Mouse (Mus musculus) colon, adult 2 months (tissue): ENCODE data around the gene Tcf3. TPM values are rescaled to one million over a fixed set of nuclear protein-coding genes. Genes with fewer than 3 reads are reported as not detected.

Experiments used
- polyA plus RNA-seq: library from polyadenylated mRNA; depleted of rRNA; stranded (reverse); fragments of >200 nt; gene quantifications from 2 replicates; pipeline ENCODE4 v1.2.3, GENCODE M21; 2012; rRNA removed

Gene Tcf3
- 84.9 and 86.2 TPM in 2 replicates for polyA plus RNA-seq

GRCm38 (mm10) chr10:80433513-80434232, at the start of gene Tcf3:
Gene Tcf3 (minus strand): TSS chr10:80433647.

GRCm38 (mm10) chr10:80406684-80407501, 26.6 kb downstream of the Tcf3 start, which contains the start of gene Uqcr11:
Gene Uqcr11 (minus strand): TSS chr10:80406830.

GRCm38 (mm10) chr10:80399191-80399972, 34.1 kb downstream of the Tcf3 start, which contains the start of gene Mbd3:
Gene Mbd3 (minus strand): TSS chr10:80399550.

GRCm38 (mm10) chr10:80387522-80387959, 45.9 kb downstream of the Tcf3 start, which contains the start of gene Mex3d:
Gene Mex3d (minus strand): TSS chr10:80387659.

Other genes with a start within 250 kb of the Tcf3 start
- 25.4 and 27.3 TPM in 2 replicates for gene Mum1, start 207.2 kb downstream of the Tcf3 start, polyA plus RNA-seq
- 917 and 1,055 TPM in 2 replicates for gene Ndufs7, start 184.5 kb downstream of the Tcf3 start, polyA plus RNA-seq
- 12.4 and 22.1 TPM in 2 replicates for gene Gamt, start 172.6 kb downstream of the Tcf3 start, polyA plus RNA-seq
- 79.6 and 86.9 TPM in 2 replicates for gene Dazap1, start 172.2 kb downstream of the Tcf3 start, polyA plus RNA-seq
- 1,702 and 2,447 TPM in 2 replicates for gene Rps15, start 141.2 kb downstream of the Tcf3 start, polyA plus RNA-seq
- 1.8 and 2.0 TPM in 2 replicates for gene Apc2, start 137.7 kb downstream of the Tcf3 start, polyA plus RNA-seq
- 55.6 and 67.7 TPM in 2 replicates for gene 2310011J03Rik, start 113.1 kb downstream of the Tcf3 start, polyA plus RNA-seq
- 20.6 and 24.0 TPM in 2 replicates for gene Pcsk4, start 104.1 kb downstream of the Tcf3 start, polyA plus RNA-seq
- 27.3 and 36.0 TPM in 2 replicates for gene Reep6, start 103.7 kb downstream of the Tcf3 start, polyA plus RNA-seq
- gene Adamtsl5, start 85.2 kb downstream of the Tcf3 start, polyA plus RNA-seq = 27.8 and 29.2 TPM in 2 replicates
- gene Plk5, start 77.2 kb downstream of the Tcf3 start, polyA plus RNA-seq = 0.38 and 0.71 TPM in 2 replicates
- gene Mex3d, start 46.0 kb downstream of the Tcf3 start, polyA plus RNA-seq = 23.9 and 24.3 TPM in 2 replicates
- 112 and 120 TPM in 2 replicates for gene Mbd3, start 34.1 kb downstream of the Tcf3 start, polyA plus RNA-seq
- gene Uqcr11, start 26.8 kb downstream of the Tcf3 start, polyA plus RNA-seq = 2,050 and 2,937 TPM in 2 replicates
- gene Onecut3, start 61.2 kb upstream of the Tcf3 start, polyA plus RNA-seq = 0.02 TPM in 1 of 2 replicates, not detected in the other
- not detected in 2 replicates for gene Atp8b3, start 105.5 kb upstream of the Tcf3 start, polyA plus RNA-seq
- 56.3 and 60.5 TPM in 2 replicates for gene Rexo1, start 127.9 kb upstream of the Tcf3 start, polyA plus RNA-seq
- gene Klf16, start 143.7 kb upstream of the Tcf3 start, polyA plus RNA-seq = 32.1 and 34.5 TPM in 2 replicates
- gene Abhd17a, start 156.7 kb upstream of the Tcf3 start, polyA plus RNA-seq = 328 and 390 TPM in 2 replicates
- gene Scamp4, start 169.2 kb upstream of the Tcf3 start, polyA plus RNA-seq = 145 and 162 TPM in 2 replicates
- gene Adat3, start 169.2 kb upstream of the Tcf3 start, polyA plus RNA-seq = 22.0 and 28.5 TPM in 2 replicates
- 3.8 and 4.9 TPM in 2 replicates for gene Gm49322, start 172.4 kb upstream of the Tcf3 start, polyA plus RNA-seq
- 326 and 352 TPM in 2 replicates for gene Csnk1g2, start 189.2 kb upstream of the Tcf3 start, polyA plus RNA-seq
- gene Btbd2, start 223.4 kb upstream of the Tcf3 start, polyA plus RNA-seq = 89.5 and 97.5 TPM in 2 replicates
- gene Mknk2, start 244.5 kb upstream of the Tcf3 start, polyA plus RNA-seq = 385 and 392 TPM in 2 replicates